Mouse (Mus musculus) erythroblast, embryonic 14.5 days (primary cell): ENCODE measurements around the gene Hspbp1.

Source experiments
- GATA1 ChIP-seq: IDR thresholded peaks from 2 replicates; pipeline ENCODE4 v1.6.1; 2012; ENCODE audit warnings: low read length, inconsistent platforms, mixed read lengths
- TAL1 ChIP-seq: IDR thresholded peaks from 3 replicates; pipeline ENCODE4 v1.6.1; 2012; ENCODE audit warnings: low read length, inconsistent platforms, mixed read lengths

- TF ChIP-seq GATA1 (no peak), TAL1 (no peak)
These were observed 31.1 kb downstream of the Hspbp1 start for GRCm38 (mm10) chr7:4653780-4654179.
